Mouse (Mus musculus) neural tube, embryonic 11.5 days (tissue): ENCODE measurements around the gene Wdr75. TPM values are rescaled to one million over a fixed set of nuclear protein-coding genes. Genes with fewer than 3 reads are reported as not detected.

Experiments used
- ATAC-seq: fragments of 200-750 bp; cut with Nextera tagmentation; 2 replicates; pipeline ENCODE4 v1.8.0; 2017; ENCODE audit warnings: moderate number of reproducible peaks, mild to moderate bottlenecking, moderate TSS enrichment, moderate library complexity; ENCODE audit not compliant: insufficient read depth, low FRiP score, low TSS enrichment
- DNase-seq: peaks from one replicate; pipeline ENCODE4 v3.0.0-alpha.2; 2015; ENCODE audit warnings: low spot score
- H3K27ac ChIP-seq: fragments of 300-500 bp; sonication (generic); 2 replicates; pipeline ENCODE4 v1.5.1; 2014; ENCODE audit warnings: low read depth, mild to moderate bottlenecking, low read length
- H3K27me3 ChIP-seq: fragments of 300-500 bp; sonication (generic); 2 replicates; pipeline ENCODE4 v1.6.1; 2014; ENCODE audit warnings: mild to moderate bottlenecking, low read length, mixed read lengths; ENCODE audit not compliant: control insufficient read depth, insufficient read depth
- H3K36me3 ChIP-seq: fragments of 300-500 bp; sonication (generic); 2 replicates; pipeline ENCODE4 v1.6.1; 2014; ENCODE audit warnings: mild to moderate bottlenecking, low read length, moderate library complexity, mixed read lengths; ENCODE audit not compliant: control insufficient read depth, insufficient read depth
- H3K4me1 ChIP-seq: fragments of 300-500 bp; sonication (generic); 2 replicates; pipeline ENCODE4 v1.6.1; 2014; ENCODE audit warnings: low read length, mixed read lengths; ENCODE audit not compliant: control insufficient read depth, insufficient read depth
- H3K4me2 ChIP-seq: fragments of 300-500 bp; sonication (generic); 2 replicates; pipeline ENCODE4 v1.6.1; 2014; ENCODE audit warnings: low read depth, mild to moderate bottlenecking, moderate library complexity
- H3K4me3 ChIP-seq: fragments of 300-500 bp; sonication (generic); 2 replicates; pipeline ENCODE4 v1.5.1; 2014; ENCODE audit warnings: low read depth, low read length
- H3K9ac ChIP-seq: fragments of 300-500 bp; sonication (generic); 2 replicates; pipeline ENCODE4 v1.6.1; 2014; ENCODE audit warnings: mild to moderate bottlenecking, low read length
- H3K9me3 ChIP-seq: fragments of 300-500 bp; sonication (generic); 2 replicates; pipeline ENCODE4 v1.6.1; 2016; ENCODE audit warnings: low read length; ENCODE audit not compliant: control insufficient read depth
- WGBS: fragments of 180-500 bp; shearing (Covaris S2); extraction: QIAGEN DNeasy Blood & Tissue Kit; methylation state at CpG from one replicate; pipeline ENCODE4 v1.1.7; 2014; 5-methylcytosine and 5-hydroxymethylcytosine counted together
- polyA plus RNA-seq: library from polyadenylated mRNA; unstranded; fragments of >200 nt; fragmentation: Nextera tagmentation; extraction: Ambion mirVana; gene quantifications from 2 replicates; pipeline ENCODE4 v1.2.1, GENCODE M21; 2014

Wdr75 gene
- polyA plus RNA-seq, 1 experiment from 2014 or later, result 92.3 TPM

GRCm38 (mm10) chr1:45861162-45861561, 66.2 kb downstream of the Wdr75 start:
- no peak for ATAC-seq
- H3K4me3 ChIP-seq, result no peak overlapping the region
- no peaks in the 10 kb centered on the region for H3K4me1 ChIP-seq
- H3K4me2 ChIP-seq, result no peak overlapping the region
- H3K36me3 ChIP-seq, result no peaks in the 10 kb centered on the region
- no peak for DNase-seq
- H3K27ac ChIP-seq, result no peak overlapping the region
- no peaks in the 10 kb centered on the region for H3K27me3 ChIP-seq
- H3K9ac ChIP-seq, result no peak overlapping the region
- no peaks in the 10 kb centered on the region for H3K9me3 ChIP-seq

- Histone ChIP-seq H3K4me1 (no peaks in the 10 kb centered on the region), H3K4me3 (no peak overlapping the region), H3K27ac (no peak overlapping the region), H3K9me3 (no peaks in the 10 kb centered on the region), H3K4me2 (no peak overlapping the region), H3K9ac (no peak overlapping the region), H3K27me3 (no peaks in the 10 kb centered on the region), H3K36me3 (no peaks in the 10 kb centered on the region)
- WGBS, result 96% methylated on average over 3 of the region's 3 CpGs
- DNase-seq (no peak), ATAC-seq (no peak)
Observed at GRCm38 (mm10) chr1:45863641-45864040, 68.7 kb downstream of the Wdr75 start.

- no peak for DNase-seq
- Histone ChIP-seq H3K36me3 (no peaks in the 10 kb centered on the region), H3K27ac (no peak overlapping the region), H3K9ac (no peak overlapping the region), H3K4me3 (no peak overlapping the region), H3K9me3 (no peaks in the 10 kb centered on the region), H3K4me2 (no peak overlapping the region), H3K27me3 (no peaks in the 10 kb centered on the region), H3K4me1 (no peaks in the 10 kb centered on the region)
- no peak for ATAC-seq
- WGBS, result 63% methylated on average over 4 of the region's 4 CpGs
Observed at GRCm38 (mm10) chr1:45864564-45865014, 69.6 kb downstream of the Wdr75 start.

- H3K4me3 ChIP-seq, result no peak overlapping the region
- no peaks in the 10 kb centered on the region for H3K36me3 ChIP-seq
- no peak overlapping the region for H3K9ac ChIP-seq
- 41% methylated on average over 1 of the region's 1 CpGs for WGBS
- DNase-seq (no peak), ATAC-seq (no peak)
- H3K27ac ChIP-seq, result no peak overlapping the region
- no peak overlapping the region for H3K4me2 ChIP-seq
- H3K4me1 ChIP-seq, result no peaks in the 10 kb centered on the region
- no peaks in the 10 kb centered on the region for H3K9me3 ChIP-seq
- H3K27me3 ChIP-seq, result no peaks in the 10 kb centered on the region
Observed at GRCm38 (mm10) chr1:45865316-45865715, 70.3 kb downstream of the Wdr75 start.

GRCm38 (mm10) chr1:45865727-45866126, 70.8 kb downstream of the Wdr75 start:
- DNase-seq (no peak), ATAC-seq (no peak)
- no peak overlapping the region for H3K9ac ChIP-seq
- H3K36me3 ChIP-seq, result no peaks in the 10 kb centered on the region
- H3K9me3 ChIP-seq, result no peaks in the 10 kb centered on the region
- no peak overlapping the region for H3K4me3 ChIP-seq
- H3K27me3 ChIP-seq, result no peaks in the 10 kb centered on the region
- WGBS, result 71% methylated on average over 5 of the region's 5 CpGs
- no peak overlapping the region for H3K27ac ChIP-seq
- H3K4me2 ChIP-seq, result no peak overlapping the region
- H3K4me1 ChIP-seq, result no peaks in the 10 kb centered on the region

- H3K4me2 ChIP-seq, result no peak overlapping the region
- no peaks in the 10 kb centered on the region for H3K27me3 ChIP-seq
- no peak overlapping the region for H3K4me3 ChIP-seq
- no peak for ATAC-seq
- H3K27ac ChIP-seq, result no peak overlapping the region
- no peaks in the 10 kb centered on the region for H3K36me3 ChIP-seq
- DNase-seq, result no peak
- H3K9me3 ChIP-seq, result no peaks in the 10 kb centered on the region
- WGBS, result 65% methylated on average over 3 of the region's 3 CpGs
- H3K4me1 ChIP-seq, result no peaks in the 10 kb centered on the region
- H3K9ac ChIP-seq, result no peak overlapping the region
Observed at GRCm38 (mm10) chr1:45866288-45867018, 71.5 kb downstream of the Wdr75 start.

- 52% methylated on average over 1 of the region's 1 CpGs for WGBS
- H3K4me1 ChIP-seq, result no peaks in the 10 kb centered on the region
- DNase-seq (no peak), ATAC-seq (no peak)
- no peaks in the 10 kb centered on the region for H3K9me3 ChIP-seq
- H3K27ac ChIP-seq, result no peak overlapping the region
- no peaks in the 10 kb centered on the region for H3K27me3 ChIP-seq
- no peaks in the 10 kb centered on the region for H3K36me3 ChIP-seq
- no peak overlapping the region for H3K4me2 ChIP-seq
- H3K4me3 ChIP-seq, result no peak overlapping the region
- H3K9ac ChIP-seq, result no peak overlapping the region
Observed at GRCm38 (mm10) chr1:45868050-45868449, 73.1 kb downstream of the Wdr75 start.

- Histone ChIP-seq H3K9me3 (no peaks in the 10 kb centered on the region), H3K4me2 (no peak overlapping the region), H3K4me3 (no peak overlapping the region), H3K27ac (no peak overlapping the region), H3K9ac (no peak overlapping the region), H3K27me3 (no peaks in the 10 kb centered on the region), H3K36me3 (no peaks in the 10 kb centered on the region), H3K4me1 (no peaks in the 10 kb centered on the region)
- no peak for DNase-seq
- 83% methylated on average over 3 of the region's 3 CpGs for WGBS
- no peak for ATAC-seq
Observed at GRCm38 (mm10) chr1:45868479-45869137, 73.6 kb downstream of the Wdr75 start.
